8 mouse cellular contexts compared by ENCODE assay signal in genomic region chr2:101762955-101763386, GRCm38 (mm10).
DNase-seq lines count a peak whose midpoint lies in the region; ATAC-seq and TF ChIP-seq lines count a peak whose summit lies in the region.

No protein-coding gene starts in this region.

- intact Hi-C loops in heart, postnatal 25 days (cut with DNase I), result no loop called here
- intact Hi-C loops in left cerebral cortex, postnatal 4 days (cut with DNase I), result no loop called here

- no peaks in the 10 kb centered on the region for H3K9me3 ChIP-seq in liver, postnatal 0 days (ENCODE audit: low read length)

- ATAC-seq in liver, postnatal 0 days, result peak; percentile 76
- ATAC-seq in cerebellum, adult (ENCODE audit: insufficient number of reproducible peaks, low FRiP score, low TSS enrichment), result no peak

- H3K79me3 ChIP-seq in C2C12 (ENCODE audit: low read depth), result no peaks in the 10 kb centered on the region

- no peaks in the 10 kb centered on the region for H3K79me2 ChIP-seq in C2C12 (ENCODE audit: control insufficient read depth, insufficient read depth)

- H3K9ac ChIP-seq in liver, postnatal 0 days (replicated peaks), result no peak overlapping the region

- no peak overlapping the region for H3K4me3 ChIP-seq in C2C12 (ENCODE audit: insufficient read depth, poor library complexity, severe bottlenecking)
- H3K4me3 ChIP-seq in liver, postnatal 0 days (ENCODE audit: low read depth, low read length), result no peak overlapping the region

- TF ChIP-seq CTCF in C2C12 (IDR thresholded peaks at IDR 0.05; ENCODE audit: control insufficient read depth, insufficient read depth, insufficient read length), result no peak
- no peak for TF ChIP-seq CTCF in liver, postnatal 0 days (IDR thresholded peaks at IDR 0.05; ENCODE audit: low read depth)

- H3K4me2 ChIP-seq in liver, postnatal 0 days (ENCODE audit: low read depth, low read length), result no peak overlapping the region

- peak overlapping the region; percentile 66; the same call in 1 of the 2 replicates for H3K27ac ChIP-seq in liver, postnatal 0 days (ENCODE audit: low read depth)

- no peak for TF ChIP-seq EP300 in liver, postnatal 0 days (IDR thresholded peaks at IDR 0.05; ENCODE audit: low read depth)

- H3K27me3 ChIP-seq in C2C12 (ENCODE audit: control insufficient read depth, insufficient read depth, insufficient read length), result no peaks in the 10 kb centered on the region
- no peaks in the 10 kb centered on the region for H3K27me3 ChIP-seq in liver, postnatal 0 days (ENCODE audit: insufficient read depth, low read length)

- 25% methylated on average over 4 of the region's 4 CpGs for WGBS in liver, postnatal 0 days (ENCODE audit: insufficient replicate concordance)

- H3K36me3 ChIP-seq in C2C12 (ENCODE audit: control insufficient read depth, insufficient read depth), result no peaks in the 10 kb centered on the region
- H3K36me3 ChIP-seq in liver, postnatal 0 days (replicated peaks; ENCODE audit: insufficient read depth, low read length), result no peaks in the 10 kb centered on the region

- DNase-seq in adrenal gland, adult (ENCODE audit: inconsistent age in 2 of 2, low spot score in 1 of 2), result peak; percentile 26 to 50
- no peak for DNase-seq in adrenal gland, postnatal 10 days
- peak; percentile 28 for DNase-seq in heart, postnatal 25 days (ENCODE audit: low spot score)
- peak; percentile 43 for DNase-seq in liver, postnatal 0 days
- DNase-seq in thymus, postnatal 4 days, result no peak
- no peak for DNase-seq in left cerebral cortex, postnatal 4 days

- peak overlapping the region; percentile 23 for H3ac ChIP-seq in C2C12 (ENCODE audit: control insufficient read depth, insufficient read length, low read depth)

- H3K4me1 ChIP-seq in liver, postnatal 0 days (ENCODE audit: insufficient read depth), result peaks cover 8% of the 10 kb centered on the region; the same call in 1 of the 2 replicates

TF ChIP-seq in C2C12, 6 proteins besides CTCF, POLR2A, EP300 and RAD21:
- TF ChIP-seq CEBPB (IDR thresholded peaks at IDR 0.05; ENCODE audit: low read depth) (no peak), MAX (IDR thresholded peaks at IDR 0.05) (no peak), FOSL1 (IDR thresholded peaks at IDR 0.05; ENCODE audit: insufficient read depth, low read length, poor library complexity, severe bottlenecking) (no peak), MYOD1 (IDR thresholded peaks at IDR 0.05; ENCODE audit: control insufficient read depth, insufficient read length, low read depth) (peak; percentile 38)

Comparison
In these comparisons a context has a peak if more than half of its experiments do, and no peak if none do; other contexts are left out.
1. DNase-seq: peak in adrenal gland, adult (2 of 2), heart, postnatal 25 days (single experiment) and liver, postnatal 0 days (single experiment); none in adrenal gland, postnatal 10 days (single experiment), thymus, postnatal 4 days (single experiment) and left cerebral cortex, postnatal 4 days (single experiment).